Mouse (Mus musculus) WW6 (cell line): Measurements from ENCODE around the gene Pde4d.

Experiments used
- DNase-seq: peaks from one replicate; pipeline ENCODE4 v3.0.0-alpha.2; 2013; ENCODE audit warnings: low read depth, low spot score

Pde4d gene

GRCm38 (mm10) chr13:108824638-108825310 lies 375.0 kb downstream of the Pde4d start:
- no peak for DNase-seq

- DNase-seq: no peak
Measured at GRCm38 (mm10) chr13:108825501-108825900, 375.8 kb downstream of the Pde4d start.

GRCm38 (mm10) chr13:108834197-108834596 lies 384.4 kb downstream of the Pde4d start:
- no peak for DNase-seq

GRCm38 (mm10) chr13:108836314-108836713 lies 386.6 kb downstream of the Pde4d start:
- DNase-seq: no peak

GRCm38 (mm10) chr13:108839142-108839541 lies 389.4 kb downstream of the Pde4d start:
- DNase-seq: no peak

- no peak for DNase-seq
Measured at GRCm38 (mm10) chr13:108854090-108854489, 404.3 kb downstream of the Pde4d start.

GRCm38 (mm10) chr13:108856776-108857435 lies 407.2 kb downstream of the Pde4d start:
- no peak for DNase-seq

GRCm38 (mm10) chr13:108859336-108859735 lies 409.6 kb downstream of the Pde4d start:
- no peak for DNase-seq

GRCm38 (mm10) chr13:108860737-108861136 lies 411.0 kb downstream of the Pde4d start:
- DNase-seq: no peak

- no peak for DNase-seq
Measured at GRCm38 (mm10) chr13:108861707-108862106, 412.0 kb downstream of the Pde4d start.

GRCm38 (mm10) chr13:108862173-108862572 lies 412.4 kb downstream of the Pde4d start:
- no peak for DNase-seq

- DNase-seq: no peak
Measured at GRCm38 (mm10) chr13:108900160-108900559, 450.4 kb downstream of the Pde4d start.

GRCm38 (mm10) chr13:108905121-108905520 lies 455.4 kb downstream of the Pde4d start:
- no peak for DNase-seq

- no peak for DNase-seq
Measured at GRCm38 (mm10) chr13:108909193-108909592, 459.4 kb downstream of the Pde4d start.

GRCm38 (mm10) chr13:108914626-108915025 lies 464.9 kb downstream of the Pde4d start:
- DNase-seq: no peak

- no peak for DNase-seq
Measured at GRCm38 (mm10) chr13:108921146-108921545, 471.4 kb downstream of the Pde4d start.

- DNase-seq: no peak
Measured at GRCm38 (mm10) chr13:108934854-108935253, 485.1 kb downstream of the Pde4d start.

- DNase-seq: no peak
Measured at GRCm38 (mm10) chr13:108937272-108937671, 487.5 kb downstream of the Pde4d start.

- DNase-seq: no peak
Measured at GRCm38 (mm10) chr13:108952911-108953310, 503.2 kb downstream of the Pde4d start.

GRCm38 (mm10) chr13:108956059-108956458 lies 506.3 kb downstream of the Pde4d start:
- no peak for DNase-seq

- DNase-seq: no peak
Measured at GRCm38 (mm10) chr13:108964056-108964455, 514.3 kb downstream of the Pde4d start.

- no peak for DNase-seq
Measured at GRCm38 (mm10) chr13:108981144-108981543, 531.4 kb downstream of the Pde4d start.

GRCm38 (mm10) chr13:108998739-108999138 lies 549.0 kb downstream of the Pde4d start:
- no peak for DNase-seq
